Mouse (Mus musculus) embryonic facial prominence, embryonic 11.5 days (tissue): ENCODE data around the gene Rcc2. TPM values are rescaled to one million over a fixed set of nuclear protein-coding genes. Genes with fewer than 3 reads are reported as not detected.

ENCODE experiments used
- ATAC-seq: fragments of 200-750 bp; cut with Nextera tagmentation; replicated peaks from 2 replicates; pipeline ENCODE4 v1.8.0; 2017; ENCODE audit warnings: low read depth; ENCODE audit not compliant: insufficient number of reproducible peaks, low FRiP score, low TSS enrichment
- DNase-seq: peaks from one replicate; pipeline ENCODE4 v3.0.0-alpha.2; 2015; ENCODE audit warnings: low spot score
- H3K27ac ChIP-seq: fragments of 300-500 bp; sonication (generic); replicated peaks from 2 replicates; pipeline ENCODE4 v1.5.1; 2014; ENCODE audit warnings: mild to moderate bottlenecking, low read depth, low read length, control low read depth
- H3K27me3 ChIP-seq: fragments of 300-500 bp; sonication (generic); 2 replicates; pipeline ENCODE4 v1.6.1; 2014; ENCODE audit warnings: mild to moderate bottlenecking, low read length, moderate library complexity, mixed read lengths; ENCODE audit not compliant: control insufficient read depth, insufficient read depth
- H3K36me3 ChIP-seq: fragments of 300-500 bp; sonication (generic); replicated peaks from 2 replicates; pipeline ENCODE4 v1.6.1; 2014; ENCODE audit warnings: low read depth, mild to moderate bottlenecking, low read length, moderate library complexity, mixed read lengths; ENCODE audit not compliant: control insufficient read depth, insufficient read depth
- H3K4me1 ChIP-seq: fragments of 300-500 bp; sonication (generic); 2 replicates; pipeline ENCODE4 v1.6.1; 2014; ENCODE audit warnings: low read length, mixed read lengths; ENCODE audit not compliant: control insufficient read depth, insufficient read depth
- H3K4me2 ChIP-seq: fragments of 300-500 bp; sonication (generic); 2 replicates; pipeline ENCODE4 v1.6.1; 2014; ENCODE audit warnings: low read depth, mild to moderate bottlenecking, control low read depth, low read length, moderate library complexity
- H3K4me3 ChIP-seq: fragments of 300-500 bp; sonication (generic); 2 replicates; pipeline ENCODE4 v1.5.1; 2014; ENCODE audit warnings: low read depth, low read length, control low read depth
- H3K9ac ChIP-seq: fragments of 300-500 bp; sonication (generic); replicated peaks from 2 replicates; pipeline ENCODE4 v1.6.1; 2014; ENCODE audit warnings: mild to moderate bottlenecking, control low read depth, low read length
- H3K9me3 ChIP-seq: fragments of 300-500 bp; sonication (generic); replicated peaks from 2 replicates; pipeline ENCODE4 v1.6.1; 2016; ENCODE audit warnings: mild to moderate bottlenecking, low read length, inconsistent platforms, mixed read lengths; ENCODE audit not compliant: control insufficient read depth
- WGBS: fragments of 180-500 bp; shearing (Covaris S2); extraction: QIAGEN DNeasy Blood & Tissue Kit; methylation state at CpG from one replicate; pipeline ENCODE4 v1.1.7; 2014; 5-methylcytosine and 5-hydroxymethylcytosine counted together
- polyA plus RNA-seq: library from polyadenylated mRNA; unstranded; fragments of >200 nt; fragmentation: Nextera tagmentation; extraction: Ambion mirVana; gene quantifications from 2 replicates; pipeline ENCODE4 v1.2.1, GENCODE M21; 2014

Gene Rcc2
- polyA plus RNA-seq, 1 experiment from 2014 or later: 87.5 TPM

- H3K36me3 ChIP-seq: peaks cover 33% of the 10 kb centered on the region
These were observed 8.8 kb downstream of the Rcc2 start for GRCm38 (mm10) chr4:140709111-140709510.

DNA sequence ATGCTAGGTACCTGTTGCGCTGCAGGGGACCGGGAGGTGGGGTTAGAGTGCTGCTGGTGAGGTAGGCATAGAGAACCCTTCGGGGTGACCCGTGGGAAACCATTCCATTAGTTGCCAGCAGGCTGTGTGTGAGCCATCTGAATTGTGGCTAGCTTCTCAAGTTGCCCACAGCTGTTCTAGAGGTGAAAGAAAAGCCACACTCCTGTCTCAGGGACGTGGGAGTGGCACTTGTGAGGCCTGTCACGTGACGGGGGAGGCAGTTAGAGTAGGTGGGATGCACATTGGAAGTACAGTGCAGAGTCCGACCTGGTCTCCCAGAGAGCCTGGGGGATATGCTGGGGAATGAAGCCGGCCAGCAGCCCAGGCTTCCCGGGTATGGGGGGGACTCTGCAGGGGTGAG lies 9.3 kb downstream of the Rcc2 start:
- WGBS: 87% methylated on average over 10 of the region's 10 CpGs
- H3K9me3 ChIP-seq: no peaks in the 10 kb centered on the region
- no peaks in the 10 kb centered on the region for H3K27me3 ChIP-seq
- peaks cover 35% of the 10 kb centered on the region for H3K36me3 ChIP-seq
- no peak overlapping the region for H3K9ac ChIP-seq
- H3K4me1 ChIP-seq: no peaks in the 10 kb centered on the region; the same call in 1 of the 2 replicates
- no peak overlapping the region for H3K4me3 ChIP-seq
- ATAC-seq: no peak
- no peak overlapping the region for H3K27ac ChIP-seq
- no peak for DNase-seq
- no peak overlapping the region for H3K4me2 ChIP-seq

More at GRCm38 (mm10) chr4:140709111-140709510, 8.8 kb downstream of the Rcc2 start:
- Histone ChIP-seq H3K4me1 (peaks cover 3% of the 10 kb centered on the region; the same call in 1 of the 2 replicates), H3K9me3 (no peaks in the 10 kb centered on the region), H3K9ac (no peak overlapping the region), H3K4me2 (no peak overlapping the region), H3K27me3 (no peaks in the 10 kb centered on the region), H3K27ac (no peak overlapping the region), H3K4me3 (no peak overlapping the region)
- no peak for ATAC-seq
- DNase-seq: no peak
- WGBS: 88% methylated on average over 7 of the region's 7 CpGs

DNA sequence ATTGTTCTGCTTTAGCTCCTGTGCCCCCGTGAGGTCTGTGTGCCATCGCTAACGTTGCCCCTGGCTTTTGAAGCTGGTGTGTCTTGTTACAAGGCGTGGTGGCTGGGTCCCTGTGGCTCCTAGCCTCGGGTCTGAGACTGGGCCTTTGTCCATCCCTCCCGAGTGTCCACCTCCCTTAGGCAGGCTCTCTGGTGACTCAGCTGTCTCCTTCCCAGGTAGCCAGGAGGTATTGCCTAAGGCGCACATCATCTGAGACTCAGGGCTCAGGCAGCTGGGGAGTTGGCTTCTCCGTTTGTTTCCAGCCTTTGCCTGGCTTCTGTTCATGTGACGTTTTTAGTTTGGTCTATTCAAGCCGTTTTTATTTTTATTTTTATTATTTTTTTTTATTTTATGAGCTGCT lies 10.4 kb downstream of the Rcc2 start:
- H3K4me1 ChIP-seq: no peaks in the 10 kb centered on the region
- 81% methylated on average over 10 of the region's 10 CpGs for WGBS
- no peak overlapping the region for H3K27ac ChIP-seq
- H3K4me3 ChIP-seq: no peak overlapping the region
- no peak overlapping the region for H3K9ac ChIP-seq
- ATAC-seq: no peak
- no peaks in the 10 kb centered on the region for H3K9me3 ChIP-seq
- no peak overlapping the region for H3K4me2 ChIP-seq
- peaks cover 37% of the 10 kb centered on the region for H3K36me3 ChIP-seq
- DNase-seq: no peak
- no peaks in the 10 kb centered on the region for H3K27me3 ChIP-seq

DNA sequence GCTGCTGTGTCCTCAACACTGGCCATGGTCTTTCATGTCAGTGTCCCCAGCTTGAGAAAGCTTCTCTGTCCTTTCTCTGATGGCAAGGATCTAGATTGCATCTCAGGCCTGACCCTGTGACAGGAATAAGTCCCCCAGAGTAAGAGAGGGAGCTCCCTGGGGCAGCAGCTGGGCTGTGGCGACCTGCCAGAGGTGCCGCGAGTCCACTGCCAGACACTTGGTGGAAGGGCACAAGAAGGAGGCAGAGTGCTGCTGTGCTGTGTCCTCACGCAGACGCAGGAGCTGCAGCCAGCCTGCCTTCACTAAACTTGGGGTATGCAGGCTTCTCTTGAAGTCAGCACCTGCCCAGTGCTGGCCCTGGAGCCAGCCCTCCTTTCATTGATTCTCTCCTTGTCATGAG lies 11.0 kb downstream of the Rcc2 start:
- H3K27ac ChIP-seq: no peak overlapping the region
- no peaks in the 10 kb centered on the region for H3K27me3 ChIP-seq
- H3K4me1 ChIP-seq: no peaks in the 10 kb centered on the region
- DNase-seq: no peak
- peaks cover 42% of the 10 kb centered on the region for H3K36me3 ChIP-seq
- no peak overlapping the region for H3K4me3 ChIP-seq
- no peak overlapping the region for H3K9ac ChIP-seq
- no peaks in the 10 kb centered on the region for H3K9me3 ChIP-seq
- ATAC-seq: no peak
- WGBS: 93% methylated on average over 5 of the region's 5 CpGs
- no peak overlapping the region for H3K4me2 ChIP-seq

DNA sequence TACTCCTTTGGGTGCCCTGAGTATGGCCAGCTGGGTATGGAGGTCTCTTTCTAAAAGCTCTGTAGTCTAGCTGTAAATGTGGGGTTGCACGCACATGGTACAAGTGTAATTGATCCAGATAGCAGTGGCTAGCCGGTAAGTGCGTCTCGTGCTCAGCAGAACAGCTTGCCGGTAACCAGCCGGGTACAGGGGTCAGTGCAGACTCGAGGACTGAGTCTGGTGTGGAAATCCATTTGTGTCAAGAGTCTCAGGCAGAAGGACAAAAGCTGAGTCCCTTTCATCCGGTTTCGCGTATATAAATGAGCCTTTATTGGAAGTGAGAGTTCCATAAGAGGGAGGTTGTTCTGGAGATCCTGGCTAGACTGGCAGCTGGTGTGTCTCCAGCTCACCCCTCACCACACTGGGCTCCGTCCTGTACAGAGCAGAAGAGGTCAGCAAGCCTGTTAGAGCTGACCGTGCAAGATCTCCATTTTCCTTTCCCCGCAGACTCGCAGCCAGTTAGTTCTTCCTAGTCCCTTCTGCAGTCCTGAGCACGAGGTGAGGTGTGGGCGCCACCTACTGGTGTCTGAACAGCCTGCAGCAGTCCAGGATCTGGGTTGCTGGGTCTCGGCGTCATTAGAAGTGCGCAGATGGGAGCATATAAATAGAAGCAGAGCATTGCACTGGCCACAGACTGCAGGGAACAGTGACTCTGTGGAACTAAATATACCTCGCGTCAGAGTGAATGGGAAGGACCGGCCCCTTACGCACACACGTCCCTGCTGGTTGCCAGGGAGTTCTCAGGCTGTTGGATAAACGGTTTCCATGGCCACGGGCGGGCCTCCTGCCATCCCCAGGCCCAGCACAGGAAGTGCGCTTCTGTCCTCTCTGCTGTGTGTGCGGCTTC lies 13.4 kb downstream of the Rcc2 start:
- H3K27me3 ChIP-seq: no peaks in the 10 kb centered on the region
- no peaks in the 10 kb centered on the region for H3K4me1 ChIP-seq
- peak; percentile 54 for ATAC-seq
- H3K36me3 ChIP-seq: peaks cover 53% of the 10 kb centered on the region
- no peaks in the 10 kb centered on the region for H3K9me3 ChIP-seq
- H3K4me2 ChIP-seq: no peak overlapping the region
- H3K27ac ChIP-seq: no peak overlapping the region
- H3K9ac ChIP-seq: no peak overlapping the region
- no peak overlapping the region for H3K4me3 ChIP-seq
- DNase-seq: peak; percentile 85
- 63% methylated on average over 29 of the region's 29 CpGs for WGBS

DNA sequence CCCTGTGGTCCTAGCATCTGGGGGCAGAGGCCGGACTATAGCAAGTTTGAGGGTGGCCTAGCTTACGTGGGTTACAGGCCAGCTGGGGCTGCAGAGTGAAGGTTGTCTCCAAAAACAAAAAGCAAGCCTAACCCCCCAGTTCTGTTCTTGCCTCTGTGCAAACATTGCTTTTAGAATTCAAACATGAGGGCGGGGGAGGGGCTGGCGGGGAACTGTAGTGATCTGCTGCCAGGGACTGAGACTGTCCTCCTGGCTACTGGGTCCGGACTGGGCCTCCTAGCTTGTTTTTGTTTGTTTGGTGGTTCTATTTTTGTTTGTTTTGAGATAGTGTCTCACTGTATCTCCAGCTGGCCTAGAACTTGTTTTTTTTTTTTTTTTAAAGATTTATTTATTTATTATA lies 14.2 kb downstream of the Rcc2 start:
- H3K9me3 ChIP-seq: no peaks in the 10 kb centered on the region
- H3K27me3 ChIP-seq: no peaks in the 10 kb centered on the region
- no peak overlapping the region for H3K4me2 ChIP-seq
- no peak overlapping the region for H3K9ac ChIP-seq
- DNase-seq: no peak
- no peak overlapping the region for H3K4me3 ChIP-seq
- H3K4me1 ChIP-seq: no peaks in the 10 kb centered on the region
- H3K36me3 ChIP-seq: peaks cover 50% of the 10 kb centered on the region
- 92% methylated on average over 5 of the region's 5 CpGs for WGBS
- ATAC-seq: no peak
- no peak overlapping the region for H3K27ac ChIP-seq

DNA sequence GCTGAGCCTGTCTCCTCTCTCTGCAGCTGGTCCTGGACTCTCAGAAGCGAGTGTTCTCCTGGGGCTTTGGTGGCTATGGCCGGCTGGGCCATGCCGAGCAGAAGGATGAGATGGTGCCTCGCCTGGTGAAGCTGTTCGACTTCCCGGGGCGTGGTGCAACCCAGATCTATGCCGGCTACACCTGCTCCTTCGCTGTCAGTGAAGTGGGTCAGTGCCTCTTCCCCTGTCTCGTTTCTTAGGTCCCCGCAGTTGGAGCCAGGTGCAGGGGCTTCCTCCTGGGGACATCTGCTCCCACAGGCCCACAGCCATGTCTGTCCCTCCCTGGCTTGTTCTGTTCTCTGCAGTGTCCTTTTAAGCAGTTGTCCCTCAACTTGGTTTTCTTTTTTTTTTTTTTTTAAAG lies 16.7 kb downstream of the Rcc2 start:
- ATAC-seq: no peak
- Histone ChIP-seq H3K9me3 (no peaks in the 10 kb centered on the region), H3K9ac (no peak overlapping the region)

DNA sequence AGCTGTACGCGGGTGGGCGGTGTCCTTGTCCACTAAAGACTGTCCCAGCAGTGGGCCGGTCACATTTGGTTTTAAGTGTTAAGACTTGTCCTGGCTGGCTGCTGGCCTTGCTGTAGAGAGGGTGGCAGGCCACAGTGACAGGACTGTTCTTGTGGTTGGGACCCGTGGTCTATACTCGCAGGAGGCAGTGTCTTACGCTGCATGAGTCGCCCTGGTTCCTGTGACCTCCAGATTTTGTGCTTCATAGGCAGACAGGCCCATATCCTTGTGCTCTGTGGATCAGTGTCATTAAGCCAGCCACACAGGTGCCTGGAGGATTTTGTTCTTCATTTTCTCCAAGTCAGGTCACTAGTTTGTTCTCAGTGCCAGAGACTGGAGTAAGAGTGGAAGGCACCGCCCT lies 18.1 kb downstream of the Rcc2 start:
- H3K9me3 ChIP-seq: no peaks in the 10 kb centered on the region
- H3K9ac ChIP-seq: no peak overlapping the region
- H3K36me3 ChIP-seq: peaks cover 54% of the 10 kb centered on the region
- no peak overlapping the region for H3K4me2 ChIP-seq
- H3K27me3 ChIP-seq: no peaks in the 10 kb centered on the region
- ATAC-seq (no peak), DNase-seq (no peak)
- WGBS: 95% methylated on average over 9 of the region's 9 CpGs
- H3K4me1 ChIP-seq: no peaks in the 10 kb centered on the region
- no peak overlapping the region for H3K27ac ChIP-seq
- H3K4me3 ChIP-seq: no peak overlapping the region

More for the DNA sequence above, 16.7 kb downstream of the Rcc2 start:
- DNase-seq: no peak
- no peak overlapping the region for H3K27ac ChIP-seq
- 91% methylated on average over 11 of the region's 11 CpGs for WGBS
- H3K4me2 ChIP-seq: no peak overlapping the region
- H3K36me3 ChIP-seq: peaks cover 55% of the 10 kb centered on the region
- no peaks in the 10 kb centered on the region for H3K27me3 ChIP-seq
- no peaks in the 10 kb centered on the region for H3K4me1 ChIP-seq
- no peak overlapping the region for H3K4me3 ChIP-seq
